Mouse (Mus musculus) hindbrain, embryonic 15.5 days (tissue): ENCODE data around the gene Fam76b. TPM values are rescaled to one million over a fixed set of nuclear protein-coding genes. Genes with fewer than 3 reads are reported as not detected.

ENCODE experiments used
- ATAC-seq: fragments of 200-750 bp; cut with Nextera tagmentation; 2 replicates; pipeline ENCODE4 v1.8.0; 2017; ENCODE audit warnings: low read depth, moderate number of reproducible peaks, moderate TSS enrichment; ENCODE audit not compliant: low FRiP score
- H3K27ac ChIP-seq: fragments of 300-500 bp; sonication (generic); replicated peaks from 2 replicates; pipeline ENCODE4 v1.5.1; 2015; ENCODE audit warnings: mild to moderate bottlenecking, inconsistent platforms
- H3K27me3 ChIP-seq: fragments of 300-500 bp; sonication (generic); 2 replicates; pipeline ENCODE4 v1.6.1; 2015; ENCODE audit warnings: control low read depth, inconsistent platforms
- H3K36me3 ChIP-seq: fragments of 300-500 bp; sonication (generic); 2 replicates; pipeline ENCODE4 v1.6.1; 2015; ENCODE audit warnings: control low read depth, inconsistent platforms
- H3K4me1 ChIP-seq: fragments of 300-500 bp; sonication (generic); replicated peaks from 2 replicates; pipeline ENCODE4 v1.6.1; 2015; ENCODE audit warnings: control low read depth, inconsistent platforms
- H3K4me2 ChIP-seq: fragments of 300-500 bp; sonication (generic); 2 replicates; pipeline ENCODE4 v1.6.1; 2015; ENCODE audit warnings: moderate library complexity, mild to moderate bottlenecking, inconsistent platforms
- H3K4me3 ChIP-seq: fragments of 300-500 bp; sonication (generic); 2 replicates; pipeline ENCODE4 v1.5.1; 2015; ENCODE audit warnings: mild to moderate bottlenecking, inconsistent platforms
- H3K9ac ChIP-seq: fragments of 300-500 bp; sonication (generic); 2 replicates; pipeline ENCODE4 v1.6.1; 2015; ENCODE audit warnings: inconsistent platforms
- H3K9me3 ChIP-seq: fragments of 300-500 bp; sonication (generic); 2 replicates; pipeline ENCODE4 v1.6.1; 2016; ENCODE audit warnings: control low read depth, inconsistent platforms
- WGBS: fragments of 180-500 bp; shearing (Covaris S2); methylation state at CpG from one replicate; pipeline ENCODE4 v1.1.7; 2015; 5-methylcytosine and 5-hydroxymethylcytosine counted together
- polyA plus RNA-seq: library from polyadenylated mRNA; unstranded; fragments of >200 nt; fragmentation: Nextera tagmentation; extraction: Ambion mirVana; gene quantifications from 2 replicates; pipeline ENCODE4 v1.2.1, GENCODE M21; 2015

The Fam76b gene
- polyA plus RNA-seq, 1 experiment from 2014 or later = 19.1 TPM

GRCm38 (mm10) chr9:13904091-13904779 lies 76.7 kb downstream of the Fam76b start:
- no peaks in the 10 kb centered on the region for H3K27me3 ChIP-seq
- no peak overlapping the region for H3K4me3 ChIP-seq
- no peaks in the 10 kb centered on the region for H3K4me1 ChIP-seq
- no peak overlapping the region for H3K9ac ChIP-seq
- H3K27ac ChIP-seq = no peak overlapping the region
- no peaks in the 10 kb centered on the region for H3K9me3 ChIP-seq
- no peak overlapping the region for H3K4me2 ChIP-seq
- 91% methylated on average over 5 of the region's 5 CpGs for WGBS
- ATAC-seq = no peak
- H3K36me3 ChIP-seq = no peaks in the 10 kb centered on the region

Other genes starting within 250 kb of the Fam76b start
- 50.6 and 50.9 TPM in 2 replicates for gene Mtmr2, start 79.3 kb upstream of the Fam76b start, polyA plus RNA-seq
- 34.7 and 35.6 TPM in 2 replicates for gene Cep57, start 609 bp upstream of the Fam76b start, polyA plus RNA-seq